Mouse (Mus musculus) olfactory bulb, adult 2 months (tissue): ENCODE measurements around the gene Spint2.

ENCODE experiments used
- CTCF ChIP-seq: fragments of 200-500 bp; IDR thresholded peaks from 2 replicates; pipeline ENCODE4 v1.5.1; 2012; ENCODE audit warnings: low read depth, mild to moderate bottlenecking, low read length, moderate library complexity; ENCODE audit not compliant: insufficient read depth
- POLR2A ChIP-seq: fragments of 200-500 bp; IDR thresholded peaks from 2 replicates; pipeline ENCODE4 v1.6.1; 2012; ENCODE audit warnings: mild to moderate bottlenecking, low read depth, low read length, moderate library complexity; ENCODE audit not compliant: insufficient read depth

DNA sequence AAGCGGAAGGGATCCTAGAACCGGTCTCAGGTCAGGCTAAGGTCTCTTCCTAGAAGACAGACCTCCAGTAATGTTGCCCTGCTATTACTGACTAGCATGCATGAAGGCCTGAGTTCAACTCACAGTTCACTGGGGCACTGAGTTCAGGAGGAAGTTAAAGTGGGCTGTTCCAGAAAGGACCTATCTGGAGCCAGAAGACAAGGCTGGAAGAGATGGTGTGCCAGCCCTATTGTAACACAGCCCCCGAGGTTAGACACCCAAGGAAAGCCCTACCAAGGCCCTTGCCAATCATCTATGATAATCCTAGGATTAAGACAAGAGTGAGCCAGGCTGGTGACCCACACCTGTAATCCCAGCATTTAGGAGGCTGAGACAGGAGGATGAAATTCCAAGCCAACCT is 50.2 kb downstream of the Spint2 start:
- TF ChIP-seq POLR2A (no peak), CTCF (no peak)
